Mouse (Mus musculus) MEL (cell line): Measurements from ENCODE around the gene P2ry13. TPM values are rescaled to one million over a fixed set of nuclear protein-coding genes. Genes with fewer than 3 reads are reported as not detected.

Source experiments
- DNase-seq: peaks from one replicate; pipeline ENCODE4 v3.0.0; 2011; ENCODE audit warnings: low read depth, low spot score
- H3K27ac ChIP-seq: 2 replicates; pipeline ENCODE4 v1.5.1; 2012; ENCODE audit warnings: low read depth, mild to moderate bottlenecking, control low read depth, low read length, moderate library complexity; ENCODE audit not compliant: control insufficient read depth
- H3K27me3 ChIP-seq, 2 experiments: fragments of 150-350 bp in 1 of 2; sonication (generic) in 1 of 2; 2 replicates each; pipeline ENCODE4 v1.6.1; 2012; ENCODE audit warnings: low read length in 2 of 2, mild to moderate bottlenecking in 2 of 2, improper control_type of control experiment in 1 of 2, moderate library complexity in 1 of 2; ENCODE audit not compliant: insufficient read depth in 2 of 2, control insufficient read depth in 1 of 2
- H3K36me3 ChIP-seq, 2 experiments: 2 replicates each; pipeline ENCODE4 v1.6.1; 2012 to 2014; ENCODE audit warnings: low read length in 2 of 2, improper control_type of control experiment in 1 of 2, inconsistent platforms in 1 of 2, mild to moderate bottlenecking in 1 of 2; ENCODE audit not compliant: insufficient read depth in 2 of 2, control insufficient read depth in 1 of 2
- H3K4me1 ChIP-seq, 2 experiments: fragments of 150-350 bp in 1 of 2; sonication (generic) in 1 of 2; 2 replicates each; pipeline ENCODE4 v1.6.1; 2012; ENCODE audit warnings: low read length in 2 of 2, improper control_type of control experiment in 1 of 2, mild to moderate bottlenecking in 1 of 2; ENCODE audit not compliant: insufficient read depth in 2 of 2, control insufficient read depth in 1 of 2
- H3K4me3 ChIP-seq, 2 experiments: fragments of 150-350 bp in 1 of 2; sonication (generic) in 1 of 2; 2 replicates each; pipeline ENCODE4 v1.5.1; 2012; ENCODE audit warnings: low read depth in 2 of 2, low read length in 2 of 2, mild to moderate bottlenecking in 2 of 2, moderate library complexity in 2 of 2, control low read depth in 1 of 2, improper control_type of control experiment in 1 of 2; ENCODE audit not compliant: control insufficient read depth in 1 of 2, insufficient read depth in 1 of 2
- H3K79me2 ChIP-seq: 2 replicates; pipeline ENCODE4 v1.6.1; 2012; ENCODE audit warnings: mild to moderate bottlenecking, low read length, moderate library complexity; ENCODE audit not compliant: control insufficient read depth, poor library complexity, insufficient read depth
- H3K9ac ChIP-seq: 2 replicates; pipeline ENCODE4 v1.6.1; 2012; ENCODE audit warnings: low read depth, mild to moderate bottlenecking, control low read depth, low read length, moderate library complexity; ENCODE audit not compliant: control insufficient read depth, poor library complexity, severe bottlenecking
- H3K9me3 ChIP-seq: fragments of 150-350 bp; sonication (generic); replicated peaks from 2 replicates; pipeline ENCODE4 v1.6.1; 2012; ENCODE audit warnings: mild to moderate bottlenecking, low read length, improper control_type of control experiment, moderate library complexity; ENCODE audit not compliant: insufficient read depth
- CHD1 ChIP-seq: IDR thresholded peaks from 2 replicates; pipeline ENCODE4 v1.6.1; 2012; ENCODE audit warnings: low read depth, mild to moderate bottlenecking, inconsistent platforms, low read length, improper control_type of control experiment
- CHD2 ChIP-seq: IDR thresholded peaks from 2 replicates; pipeline ENCODE4 v1.6.1; 2011; ENCODE audit warnings: low read length, improper control_type of control experiment
- E2F4 ChIP-seq: IDR thresholded peaks from 2 replicates; pipeline ENCODE4 v1.6.1; 2011; ENCODE audit warnings: low read depth, low read length, improper control_type of control experiment, borderline replicate concordance
- ETS1 ChIP-seq: IDR thresholded peaks from 2 replicates; pipeline ENCODE4 v1.6.1; 2012; ENCODE audit warnings: low read depth, mild to moderate bottlenecking, inconsistent platforms, low read length, improper control_type of control experiment, moderate library complexity
- GABPA ChIP-seq: IDR thresholded peaks from 2 replicates; pipeline ENCODE4 v1.6.1; 2012; ENCODE audit warnings: low read depth, mild to moderate bottlenecking, inconsistent platforms, low read length, improper control_type of control experiment, moderate library complexity
- HCFC1 ChIP-seq: IDR thresholded peaks from 2 replicates; pipeline ENCODE4 v1.6.1; 2012; ENCODE audit warnings: low read depth, mild to moderate bottlenecking, inconsistent platforms, low read length, improper control_type of control experiment, moderate library complexity
- JUND ChIP-seq: IDR thresholded peaks from 2 replicates; pipeline ENCODE4 v1.6.1; 2011; ENCODE audit warnings: low read depth, mild to moderate bottlenecking, improper control_type of control experiment, low read length
- MAX ChIP-seq: IDR thresholded peaks from 2 replicates; pipeline ENCODE4 v1.6.1; 2011; ENCODE audit warnings: low read length, improper control_type of control experiment
- MAZ ChIP-seq: IDR thresholded peaks from 2 replicates; pipeline ENCODE4 v1.6.1; 2012; ENCODE audit warnings: low read depth, mild to moderate bottlenecking, inconsistent platforms, low read length, improper control_type of control experiment
- MEF2A ChIP-seq: IDR thresholded peaks from 2 replicates; pipeline ENCODE4 v1.6.1; 2014; ENCODE audit warnings: low read depth, mild to moderate bottlenecking, inconsistent platforms, low read length, improper control_type of control experiment; ENCODE audit not compliant: poor library complexity, insufficient replicate concordance, severe bottlenecking; ENCODE audit errors: extremely low read depth
- MXI1 ChIP-seq: IDR thresholded peaks from 2 replicates; pipeline ENCODE4 v1.6.1; 2011; ENCODE audit warnings: mild to moderate bottlenecking, low read depth, low read length, improper control_type of control experiment
- MYB ChIP-seq: IDR thresholded peaks from 2 replicates; pipeline ENCODE4 v1.6.1; 2011; ENCODE audit warnings: mild to moderate bottlenecking, low read depth, low read length, improper control_type of control experiment
- NELFE ChIP-seq: IDR thresholded peaks from 2 replicates; pipeline ENCODE4 v1.6.1; 2011; ENCODE audit warnings: low read depth, low read length, improper control_type of control experiment
- POLR2AphosphoS2 ChIP-seq: IDR thresholded peaks from 2 replicates; pipeline ENCODE4 v1.6.1; 2011; ENCODE audit warnings: low read length, improper control_type of control experiment
- POLR2AphosphoS5 ChIP-seq: IDR thresholded peaks from 2 replicates; pipeline ENCODE4 v1.6.1; 2012; ENCODE audit warnings: low read depth, borderline replicate concordance, mild to moderate bottlenecking, inconsistent platforms, low read length, moderate library complexity, mixed read lengths
- RCOR1 ChIP-seq: IDR thresholded peaks from 2 replicates; pipeline ENCODE4 v1.6.1; 2012; ENCODE audit warnings: low read depth, mild to moderate bottlenecking, inconsistent platforms, low read length, improper control_type of control experiment
- SIN3A ChIP-seq: IDR thresholded peaks from 2 replicates; pipeline ENCODE4 v1.6.1; 2012; ENCODE audit warnings: low read length, improper control_type of control experiment, inconsistent platforms
- SMC3 ChIP-seq: IDR thresholded peaks from 2 replicates; pipeline ENCODE4 v1.6.1; 2011; ENCODE audit warnings: low read depth, low read length, improper control_type of control experiment
- TAL1 ChIP-seq: IDR thresholded peaks from 2 replicates; pipeline ENCODE4 v1.6.1; 2012; ENCODE audit warnings: mild to moderate bottlenecking, inconsistent platforms, low read length, moderate library complexity, mixed read lengths
- TCF12 ChIP-seq: IDR thresholded peaks from 2 replicates; pipeline ENCODE4 v1.6.1; 2014; ENCODE audit warnings: low read depth, mild to moderate bottlenecking, inconsistent platforms, low read length, improper control_type of control experiment, moderate library complexity
- UBTF ChIP-seq: IDR thresholded peaks from 2 replicates; pipeline ENCODE4 v1.6.1; 2012; ENCODE audit warnings: low read depth, mild to moderate bottlenecking, inconsistent platforms, low read length, improper control_type of control experiment, moderate library complexity, borderline replicate concordance; ENCODE audit not compliant: insufficient read depth
- USF1 ChIP-seq: IDR thresholded peaks from 2 replicates; pipeline ENCODE4 v1.6.1; 2014; ENCODE audit warnings: low read depth, mild to moderate bottlenecking, inconsistent platforms, low read length, improper control_type of control experiment, moderate library complexity
- polyA plus RNA-seq, 2 experiments: library from polyadenylated mRNA; stranded (reverse) in 1 of 2; unstranded in 1 of 2; fragments of >175 nt in 1 of 2; fragments of >200 nt in 1 of 2; gene quantifications; 2 replicates each; pipeline versions ENCODE4 v1.2.1 to v1.2.4; 2012; ENCODE audit warnings: low replicate concordance in 2 of 2, low read depth in 1 of 2; ENCODE audit not compliant: insufficient read length in 2 of 2, insufficient read depth in 1 of 2, missing spikeins in 1 of 2
- total RNA-seq: library from RNA; depleted of rRNA; stranded (reverse); fragments of 300-350 nt; gene quantifications from 2 replicates; pipeline ENCODE4 v1.2.3, GENCODE M21; 2012

The P2ry13 gene
- total and polyA plus RNA-seq, 3 experiments = not detected

DNA sequence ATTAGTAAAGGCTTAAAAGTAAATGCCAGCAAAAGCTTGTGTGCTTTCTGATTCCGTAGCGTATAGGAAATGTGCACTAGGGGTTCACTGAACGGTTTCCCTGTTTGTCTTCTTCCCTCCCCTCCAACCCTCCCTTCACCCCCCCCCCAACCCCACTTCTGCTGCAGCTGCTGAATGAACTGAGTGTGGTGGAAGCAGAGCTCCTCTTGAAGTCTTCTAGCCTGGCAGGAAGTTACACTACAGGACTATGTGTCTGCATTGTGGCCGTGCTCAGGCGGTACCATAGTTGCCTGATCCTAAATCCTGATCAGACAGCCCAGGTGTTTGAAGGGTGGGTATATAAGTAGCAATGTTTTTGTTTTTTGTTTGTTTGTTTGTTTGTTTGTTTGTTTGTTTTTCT is 24.2 kb upstream of the P2ry13 start (continued):
- TF ChIP-seq MXI1 = no peak
- no peak for TF ChIP-seq MAZ
- no peak for TF ChIP-seq NELFE

DNA sequence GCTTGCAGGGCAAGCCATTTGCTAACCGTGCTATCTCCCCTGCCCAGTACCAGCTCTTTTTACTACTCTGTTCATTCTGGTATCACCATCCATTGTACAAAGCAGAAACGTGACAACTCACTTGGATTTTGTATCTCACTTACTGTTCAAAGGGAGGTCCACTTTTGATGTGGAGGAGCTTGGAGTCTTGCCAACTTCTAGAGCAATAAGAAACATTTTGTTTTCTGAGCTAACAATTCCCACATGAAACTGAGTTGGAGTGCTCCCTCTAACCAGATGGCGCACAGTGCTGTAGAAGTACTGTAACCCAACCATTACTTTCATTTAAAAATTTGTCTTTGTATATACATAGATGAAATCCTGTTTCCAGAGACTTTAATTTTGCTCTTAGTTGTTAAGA is 20.2 kb upstream of the P2ry13 start:
- Histone ChIP-seq H3K9ac (no peak overlapping the region), H3K36me3 (no peaks in the 10 kb centered on the region), H3K27me3 (no peaks in the 10 kb centered on the region), H3K79me2 (no peaks in the 10 kb centered on the region), H3K4me1 (no peaks in the 10 kb centered on the region), H3K9me3 (no peaks in the 10 kb centered on the region), H3K27ac (no peak overlapping the region), H3K4me3 (no peak overlapping the region)
- DNase-seq = no peak
- no peak for TF ChIP-seq JUND
- no peak for TF ChIP-seq SIN3A
- no peak for TF ChIP-seq TCF12
- no peak for TF ChIP-seq HCFC1
- TF ChIP-seq CHD1 = no peak
- no peak for TF ChIP-seq RCOR1
- TF ChIP-seq GABPA = no peak
- TF ChIP-seq MEF2A = no peak
- TF ChIP-seq E2F4 = no peak
- TF ChIP-seq MAX = no peak
- TF ChIP-seq UBTF = no peak
- TF ChIP-seq TAL1 = no peak
- no peak for TF ChIP-seq MYB
- TF ChIP-seq POLR2AphosphoS2 = no peak
- TF ChIP-seq SMC3 = no peak
- no peak for TF ChIP-seq USF1
- no peak for TF ChIP-seq POLR2AphosphoS5
- no peak for TF ChIP-seq ETS1
- TF ChIP-seq CHD2 = no peak
